Mouse (Mus musculus): ENCODE measurements around the gene Unc45b. TPM values are rescaled to one million over a fixed set of nuclear protein-coding genes. Genes with fewer than 3 reads are reported as not detected.
"Not testable (repeated sequence)": the region's sequence is repeated elsewhere in the genome, so short reads cannot be mapped to it uniquely, and the experiment has no call there.

Unc45b gene
- total RNA-seq, 4 experiments from 2014 or later, result 184 to 219 (median 203) TPM

GRCm38 (mm10) chr11:82897478-82897877, 12.9 kb upstream of the Unc45b start:
- no peak for DNase-seq (ENCODE audit: low spot score in 2 of 2)

GRCm38 (mm10) chr11:82899720-82900119, 10.6 kb upstream of the Unc45b start:
- no peak for DNase-seq (ENCODE audit: low spot score in 2 of 2)

GRCm38 (mm10) chr11:82901606-82902310, 8.6 kb upstream of the Unc45b start:
- no peak for DNase-seq (ENCODE audit: low spot score in 2 of 2)

GRCm38 (mm10) chr11:82904952-82905351, 5.4 kb upstream of the Unc45b start:
- no peak for DNase-seq (ENCODE audit: low spot score in 2 of 2)

- DNase-seq (ENCODE audit: low spot score in 2 of 2), result no peak
Observed at GRCm38 (mm10) chr11:82905816-82906215, 4.5 kb upstream of the Unc45b start.

GRCm38 (mm10) chr11:82907651-82908607, 2.4 kb upstream of the Unc45b start, which contains the start of gene Nle1:
TSS of gene Nle1 (minus strand) at chr11:82908411.
- DNase-seq (ENCODE audit: low spot score in 2 of 2), result peak; percentile 82 to 83

- no peak for DNase-seq (ENCODE audit: low spot score in 2 of 2)
Observed at GRCm38 (mm10) chr11:82908608-82908989, 1.8 kb upstream of the Unc45b start.

GRCm38 (mm10) chr11:82910679-82911389, 484 bp downstream of the Unc45b start:
- DNase-seq (ENCODE audit: low spot score in 2 of 2), result peak; percentile 80 to 87

- peak; percentile 34 to 38 for DNase-seq (ENCODE audit: low spot score in 2 of 2)
Observed at GRCm38 (mm10) chr11:82914711-82915352, 4.5 kb downstream of the Unc45b start.

GRCm38 (mm10) chr11:82920768-82921167, 10.4 kb downstream of the Unc45b start:
- no peak for DNase-seq (ENCODE audit: low spot score in 2 of 2)

GRCm38 (mm10) chr11:82921691-82922090, 11.3 kb downstream of the Unc45b start:
- no peak for DNase-seq (ENCODE audit: low spot score in 2 of 2)

- DNase-seq (ENCODE audit: low spot score in 2 of 2), result not testable (repeated sequence)
Observed at GRCm38 (mm10) chr11:82923910-82924309, 13.6 kb downstream of the Unc45b start.

- DNase-seq (ENCODE audit: low spot score in 2 of 2), result no peak
Observed at GRCm38 (mm10) chr11:82928897-82929632, 18.7 kb downstream of the Unc45b start.

GRCm38 (mm10) chr11:82929633-82929950, 19.2 kb downstream of the Unc45b start:
- no peak for DNase-seq (ENCODE audit: low spot score in 2 of 2)

- DNase-seq (ENCODE audit: low spot score in 2 of 2), result not testable (repeated sequence)
Observed at GRCm38 (mm10) chr11:82930391-82930955, 20.1 kb downstream of the Unc45b start.

- DNase-seq (ENCODE audit: low spot score in 2 of 2), result not testable (repeated sequence)
Observed at GRCm38 (mm10) chr11:82931161-82931560, 20.8 kb downstream of the Unc45b start.

- DNase-seq (ENCODE audit: low spot score in 2 of 2), result not testable (repeated sequence)
Observed at GRCm38 (mm10) chr11:82931671-82932450, 21.5 kb downstream of the Unc45b start.

- DNase-seq (ENCODE audit: low spot score in 2 of 2), result no peak
Observed at GRCm38 (mm10) chr11:82933186-82933585, 22.8 kb downstream of the Unc45b start.

- DNase-seq (ENCODE audit: low spot score in 2 of 2), result no peak
Observed at GRCm38 (mm10) chr11:82943336-82943735, 33.0 kb downstream of the Unc45b start.
